Mouse (Mus musculus) hindbrain, embryonic 14.5 days (tissue): ENCODE measurements around the gene Gria4. TPM values are rescaled to one million over a fixed set of nuclear protein-coding genes. Genes with fewer than 3 reads are reported as not detected.
"Not testable (repeated sequence)": the region's sequence is repeated elsewhere in the genome, so short reads cannot be mapped to it uniquely, and the experiment has no call there.

Experiments used
- ATAC-seq: fragments of 200-750 bp; cut with Nextera tagmentation; 2 replicates; pipeline ENCODE4 v1.8.0; 2017; ENCODE audit warnings: moderate number of reproducible peaks, mild to moderate bottlenecking, moderate TSS enrichment, moderate library complexity; ENCODE audit not compliant: low FRiP score
- DNase-seq: peaks from one replicate; pipeline ENCODE4 v3.0.0-alpha.2; 2015; ENCODE audit warnings: low spot score
- H3K27ac ChIP-seq: fragments of 300-500 bp; sonication (generic); 2 replicates; pipeline ENCODE4 v1.5.1; 2014; ENCODE audit warnings: mild to moderate bottlenecking, moderate library complexity
- H3K27me3 ChIP-seq: fragments of 300-500 bp; sonication (generic); 2 replicates; pipeline ENCODE4 v1.6.1; 2014; ENCODE audit warnings: mild to moderate bottlenecking, low read length, mixed read lengths; ENCODE audit not compliant: control insufficient read depth, insufficient read depth
- H3K36me3 ChIP-seq: fragments of 300-500 bp; sonication (generic); replicated peaks from 2 replicates; pipeline ENCODE4 v1.6.1; 2014; ENCODE audit not compliant: control insufficient read depth, insufficient read depth
- H3K4me1 ChIP-seq: fragments of 300-500 bp; sonication (generic); replicated peaks from 2 replicates; pipeline ENCODE4 v1.6.1; 2014; ENCODE audit warnings: antibody characterized with exemption, low read length, mixed read lengths; ENCODE audit not compliant: control insufficient read depth, insufficient read depth
- H3K4me2 ChIP-seq: fragments of 300-500 bp; sonication (generic); replicated peaks from 2 replicates; pipeline ENCODE4 v1.6.1; 2014; ENCODE audit warnings: mild to moderate bottlenecking, moderate library complexity
- H3K4me3 ChIP-seq: fragments of 300-500 bp; sonication (generic); replicated peaks from 2 replicates; pipeline ENCODE4 v1.5.1; 2014; ENCODE audit warnings: mild to moderate bottlenecking, low read length
- H3K9ac ChIP-seq: fragments of 300-500 bp; sonication (generic); 2 replicates; pipeline ENCODE4 v1.6.1; 2014
- H3K9me3 ChIP-seq: fragments of 300-500 bp; sonication (generic); 2 replicates; pipeline ENCODE4 v1.6.1; 2016; ENCODE audit warnings: low read length; ENCODE audit not compliant: control insufficient read depth
- WGBS: fragments of 180-500 bp; shearing (Covaris S2); extraction: QIAGEN DNeasy Blood & Tissue Kit; methylation state at CpG from one replicate; pipeline ENCODE4 v1.1.7; 2014; 5-methylcytosine and 5-hydroxymethylcytosine counted together
- microRNA-seq: library from miRNA; unstranded; fragments of <30 nt; microRNA quantifications from one replicate; pipeline ENCODE4, GENCODE M21; 2016
- polyA plus RNA-seq: library from polyadenylated mRNA; unstranded; fragments of >200 nt; fragmentation: Nextera tagmentation; extraction: Ambion mirVana; gene quantifications from 2 replicates; pipeline ENCODE4 v1.2.1, GENCODE M21; 2014

Gria4 gene
- polyA plus RNA-seq, 1 experiment from 2014 or later = 48.7 TPM

DNA sequence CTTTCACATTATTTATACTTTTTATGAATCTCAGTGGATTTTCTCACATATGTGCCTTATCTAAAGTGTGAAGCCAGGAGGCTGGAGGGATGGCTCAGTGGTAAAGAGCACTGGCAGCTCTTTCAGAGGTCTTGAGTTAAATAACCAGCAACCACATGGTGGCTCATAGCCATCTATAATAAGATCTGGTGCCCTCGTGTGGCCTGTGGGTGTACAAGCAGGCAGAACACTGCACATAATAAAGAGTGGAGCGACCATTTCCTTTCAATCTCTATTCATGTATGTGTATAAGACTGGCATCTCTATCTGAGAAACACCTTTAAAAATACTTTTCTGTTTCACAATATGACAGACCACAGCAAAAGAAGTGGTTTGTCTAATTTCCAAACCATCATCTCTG, 353.1 kb downstream of the Gria4 start:
- DNase-seq = peak; percentile 65
- Histone ChIP-seq H3K4me1 (no peaks in the 10 kb centered on the region), H3K9me3 (no peaks in the 10 kb centered on the region), H3K9ac (no peak overlapping the region), H3K27me3 (no peaks in the 10 kb centered on the region), H3K27ac (no peak overlapping the region), H3K4me3 (no peak overlapping the region), H3K4me2 (no peak overlapping the region), H3K36me3 (peaks cover 3% of the 10 kb centered on the region; the same call in 1 of the 2 replicates)
- peak; percentile 51; the same call in 1 of the 2 replicates for ATAC-seq
- 21% methylated on average over 2 of the region's 2 CpGs for WGBS

DNA sequence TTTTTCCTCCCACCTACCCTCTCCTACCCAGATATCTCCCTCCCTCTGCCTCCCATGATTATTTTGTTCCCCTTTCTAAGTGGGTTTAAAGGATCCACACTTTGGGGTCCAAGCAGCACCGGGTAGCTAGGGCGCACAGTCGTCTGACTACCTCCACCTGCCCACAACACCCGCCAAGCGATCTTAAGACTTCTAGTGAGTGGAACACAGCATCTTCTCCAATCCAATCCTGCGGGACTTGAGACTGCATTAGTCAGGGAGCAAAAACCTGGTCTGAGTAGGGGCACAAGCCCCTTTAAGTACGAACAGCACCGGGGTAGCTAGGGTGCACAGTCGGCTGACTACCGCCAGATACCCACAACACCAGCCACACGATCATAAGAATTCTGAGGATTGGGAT, 395.2 kb downstream of the Gria4 start:
- not testable (repeated sequence) for H3K36me3 ChIP-seq, ATAC-seq, H3K27me3 ChIP-seq, H3K4me1 ChIP-seq, DNase-seq, H3K4me2 ChIP-seq, H3K9ac ChIP-seq, H3K4me3 ChIP-seq, H3K27ac ChIP-seq
- peaks cover 31% of the 10 kb centered on the region; the same call in 1 of the 2 replicates for H3K9me3 ChIP-seq
- WGBS = 94% methylated on average over 11 of the region's 11 CpGs

DNA sequence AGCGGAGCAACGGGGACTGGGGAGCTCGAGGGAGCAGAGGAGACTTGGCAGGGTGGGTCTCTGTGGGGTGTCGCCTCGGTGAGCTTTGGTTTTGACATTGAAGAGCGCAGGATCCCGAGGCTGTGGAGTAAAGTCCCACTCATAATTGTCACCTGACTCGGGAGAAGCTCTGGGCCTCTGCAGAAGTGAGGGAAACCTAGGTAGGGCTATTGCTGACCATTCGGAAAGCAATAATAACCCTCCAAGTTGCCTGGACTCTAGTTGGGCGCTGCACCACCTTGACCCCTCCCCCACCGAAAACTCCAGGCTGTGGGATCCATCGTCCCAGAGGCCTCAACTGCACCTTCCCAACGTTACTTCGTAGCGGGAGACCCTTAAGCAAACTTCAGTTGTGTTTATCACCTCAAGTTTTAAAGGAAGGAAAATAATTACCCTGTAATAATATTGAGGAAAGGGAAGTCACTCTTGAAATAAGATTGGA, 419.4 kb downstream of the Gria4 start:
- Histone ChIP-seq H3K27me3 (no peaks in the 10 kb centered on the region), H3K9ac (peak overlapping the region; percentile 65), H3K4me3 (peak overlapping the region; percentile 59), H3K4me2 (peak overlapping the region; percentile 57), H3K4me1 (peaks cover 19% of the 10 kb centered on the region), H3K9me3 (no peaks in the 10 kb centered on the region), H3K36me3 (0 out of 2 replicates have a peak, but pooled peaks cover 3% of the 10 kb centered on the region), H3K27ac (peak overlapping the region; percentile 75)
- ATAC-seq (peak; percentile 77), DNase-seq (no peak)
- 0% methylated on average over 15 of the region's 15 CpGs for WGBS

DNA sequence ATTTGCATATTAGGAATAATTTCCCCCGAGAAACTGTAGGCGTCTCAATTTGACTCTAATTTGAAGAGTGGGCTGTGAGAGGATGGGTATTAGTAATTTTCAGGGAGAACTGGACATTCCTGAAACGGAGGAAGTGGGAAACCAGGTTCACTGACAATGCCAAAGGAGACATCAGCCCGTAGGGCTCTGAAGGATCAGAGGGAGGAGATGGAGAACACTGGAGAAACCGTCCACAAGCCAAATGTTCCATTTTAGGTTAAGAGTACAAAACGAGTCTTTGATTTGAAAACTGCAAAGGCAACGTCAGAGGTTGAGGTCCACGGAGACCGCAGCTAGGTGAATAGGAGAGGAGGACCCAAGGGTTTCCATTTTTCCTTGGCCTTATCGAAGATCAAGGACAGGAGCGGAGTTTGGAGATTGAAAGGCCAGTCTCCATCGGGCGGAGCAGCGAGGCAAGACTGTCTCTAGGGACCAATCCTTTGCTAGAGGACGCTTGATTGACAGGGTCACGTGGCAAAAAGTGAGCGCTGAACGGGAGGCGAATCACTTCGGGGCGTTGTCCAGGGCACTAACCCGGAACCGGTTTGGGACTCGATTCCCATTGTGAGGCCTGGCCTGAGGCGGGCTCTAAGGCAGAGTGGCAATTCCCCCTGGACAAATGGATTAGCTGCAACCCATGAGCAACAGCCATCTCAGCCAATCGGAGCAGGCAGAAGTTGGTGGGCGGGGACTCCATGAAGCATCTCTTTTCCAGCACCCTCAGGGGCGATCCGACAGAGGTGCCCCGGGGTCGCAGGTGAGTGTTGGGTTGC, 420.0 kb downstream of the Gria4 start, which contains the start of gene Msantd4:
TSS of gene Msantd4 (plus strand) at position 735 of the 812 bp plus-strand sequence.
- DNase-seq (peak; percentile 97), ATAC-seq (peak; percentile 100)
- Histone ChIP-seq H3K36me3 (no peaks in the 10 kb centered on the region), H3K9me3 (no peaks in the 10 kb centered on the region), H3K4me1 (peaks cover 19% of the 10 kb centered on the region), H3K27me3 (no peaks in the 10 kb centered on the region), H3K9ac (peak within 1 kb of the TSS; percentile 65), H3K4me3 (peak within 1 kb of the TSS; percentile 59), H3K27ac (peak within 1 kb of the TSS; percentile 82), H3K4me2 (peak within 1 kb of the TSS; percentile 57)
- WGBS = under 1% methylated on average over 31 of the region's 31 CpGs

Small RNAs within 50 kb of the gene (microRNA-seq; reads per million reads assigned to microRNA genes)
- gene Gm23811 (not detected), gene Gm23992 (not detected)
